Mouse (Mus musculus) cerebellum, adult 11-12 months (tissue): ENCODE measurements around the gene Ctsj.
"Not testable (repeated sequence)": the region's sequence is repeated elsewhere in the genome, so short reads cannot be mapped to it uniquely, and the experiment has no call there.

ENCODE experiments used
- DNase-seq: peaks from one replicate; pipeline ENCODE4 v3.0.0; 2022

Gene Ctsj

GRCm38 (mm10) chr13:61005859-61006258 lies at the start of gene Ctsj:
Ctsj (minus strand) TSS chr13:61005959.
- DNase-seq = no peak

- no peak for DNase-seq
Observed at GRCm38 (mm10) chr13:61040531-61040930, 34.8 kb upstream of the Ctsj start, which contains the start of gene Ctsq. Ctsq (minus strand) TSS chr13:61040631.

- DNase-seq = no peak
Observed at GRCm38 (mm10) chr13:61022785-61023184, 17.0 kb upstream of the Ctsj start.

GRCm38 (mm10) chr13:61021844-61022243 lies 16.1 kb upstream of the Ctsj start:
- no peak for DNase-seq

GRCm38 (mm10) chr13:61010171-61010570 lies 4.4 kb upstream of the Ctsj start:
- DNase-seq = no peak

DNA sequence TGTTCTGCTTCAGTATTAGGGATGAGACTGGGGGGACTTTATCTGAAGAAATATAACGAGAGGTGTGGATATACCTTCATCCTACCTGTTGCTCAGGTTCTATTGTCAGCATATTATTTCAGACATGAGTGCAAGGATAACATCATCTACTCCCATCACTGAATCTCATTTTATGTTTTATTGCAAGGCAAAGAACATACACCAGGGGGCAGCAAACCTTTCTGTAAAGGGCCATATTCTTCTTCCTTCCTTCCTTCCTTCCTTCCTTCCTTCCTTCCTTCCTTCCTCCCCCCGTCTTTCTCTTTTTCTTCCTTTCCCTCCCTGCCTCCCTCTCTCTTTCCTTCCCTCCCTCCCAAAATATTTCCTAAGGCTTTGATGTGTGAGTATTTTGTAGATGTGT lies 8.2 kb downstream of the Ctsj start:
- no peak for DNase-seq

- not testable (repeated sequence) for DNase-seq
Observed at GRCm38 (mm10) chr13:60986915-60987314, 18.8 kb downstream of the Ctsj start.

DNA sequence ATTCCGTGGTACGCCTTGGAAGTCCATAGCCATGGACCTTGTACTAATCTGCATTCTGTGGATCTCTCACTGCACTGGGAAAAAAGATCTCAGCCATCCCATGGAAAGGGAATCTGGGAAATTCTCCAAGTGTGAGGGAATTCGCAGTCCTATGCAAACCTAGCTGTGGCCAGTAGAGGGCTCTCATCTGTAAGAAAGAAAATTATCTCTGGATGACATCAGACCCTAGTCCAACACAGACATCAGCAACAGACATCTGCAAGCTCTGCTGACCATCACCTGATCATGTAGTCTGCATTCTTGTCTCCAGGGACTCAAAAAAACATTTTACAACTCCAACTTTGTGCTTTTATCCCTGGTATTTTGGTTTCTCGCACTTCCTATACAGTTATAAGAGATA lies 33.4 kb downstream of the Ctsj start:
- not testable (repeated sequence) for DNase-seq

- DNase-seq = not testable (repeated sequence)
Observed at GRCm38 (mm10) chr13:60963985-60964384, 41.8 kb downstream of the Ctsj start.

DNA sequence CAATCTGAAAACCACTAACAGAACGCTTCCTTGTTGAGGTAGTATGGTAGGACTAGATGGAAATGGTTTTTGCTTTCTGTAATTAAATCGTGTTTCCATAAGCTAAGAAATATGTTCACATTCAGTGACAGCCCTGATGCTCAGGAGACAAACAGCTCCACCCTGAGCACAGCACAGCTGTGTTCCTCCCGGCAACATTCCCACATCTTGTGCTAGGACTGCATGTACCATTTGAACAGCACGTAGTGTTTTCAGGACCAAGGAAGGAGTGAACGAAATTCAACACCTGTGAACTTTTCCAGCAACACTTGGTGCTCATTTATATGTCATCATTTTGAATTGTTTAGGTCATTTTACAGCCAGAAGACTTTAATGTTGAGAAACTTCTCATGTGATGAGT lies 44.1 kb downstream of the Ctsj start:
- DNase-seq = no peak
